Comparison of ENCODE assay signal across 9 mouse cellular contexts in the genomic region with DNA sequence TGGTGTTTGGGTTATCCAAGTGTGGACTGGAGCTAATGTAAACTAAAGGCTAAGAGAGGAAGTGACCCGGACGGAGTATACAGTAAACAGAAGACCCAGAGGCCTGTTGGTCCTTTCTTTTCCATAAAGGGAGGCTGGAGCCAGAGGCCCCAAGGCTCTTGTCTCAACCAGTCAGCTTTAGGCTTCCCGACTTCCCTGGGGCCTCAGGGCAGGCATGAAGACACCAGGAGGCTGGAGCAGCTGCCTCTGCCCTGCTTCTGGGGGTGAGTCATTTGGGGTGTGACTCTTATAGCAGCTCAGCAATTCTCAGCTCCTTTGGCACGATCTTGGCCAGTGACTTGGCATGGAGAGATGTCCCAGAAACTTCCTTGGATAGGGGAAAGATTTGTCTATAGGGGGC.
DNase-seq lines count a peak whose midpoint lies in the region; ATAC-seq and TF ChIP-seq lines count a peak whose summit lies in the region.
"Had no signal": no experiment of that assay in that cellular context is flagged by ENCODE, and none has a peak within 500 bp of the region (broad histone marks: within the 10 kb centered on the region; RNA-seq: fewer than 3 reads in every experiment).

No protein-coding gene starts in this region.

- no peak for TF ChIP-seq POLR2A in olfactory bulb, adult 2 months (IDR thresholded peaks at IDR 0.05; ENCODE audit: insufficient read depth, low read depth, low read length)

- ATAC-seq in midbrain, embryonic 13.5 days: no peak
- no peak for ATAC-seq in heart, embryonic 16.5 days (replicated peaks; ENCODE audit: extremely low read depth, insufficient read depth, low FRiP score)
- ATAC-seq in midbrain, embryonic 15.5 days (replicated peaks): no peak
- ATAC-seq in megakaryocyte progenitor cell, adult 5-6 weeks (replicated peaks; ENCODE audit: poor library complexity): no peak

- 53% methylated on average over 4 of the region's 4 CpGs for WGBS in midbrain, embryonic 10.5 days
- WGBS in midbrain, embryonic 13.5 days: 51% methylated on average over 4 of the region's 4 CpGs
- 25% methylated on average over 4 of the region's 4 CpGs for WGBS in heart, embryonic 16.5 days
- WGBS in olfactory bulb, adult 2 months: 37% methylated on average over 4 of the region's 4 CpGs
- 48% methylated on average over 4 of the region's 4 CpGs for WGBS in midbrain, embryonic 15.5 days

- H3K4me2 ChIP-seq in midbrain, embryonic 13.5 days (replicated peaks): no peak overlapping the region
- no peak overlapping the region for H3K4me2 ChIP-seq in heart, embryonic 16.5 days (ENCODE audit: low read depth, low read length)
- H3K4me2 ChIP-seq in midbrain, embryonic 15.5 days: no peak overlapping the region
- H3K4me2 ChIP-seq: neural tube, embryonic 13.5 days had no signal

- peak overlapping the region; percentile 67 for H3K27ac ChIP-seq in midbrain, embryonic 10.5 days (replicated peaks)
- H3K27ac ChIP-seq in midbrain, embryonic 13.5 days: no peak overlapping the region
- peak overlapping the region; percentile 79 for H3K27ac ChIP-seq in brown adipose tissue, adult 24 weeks (replicated peaks; ENCODE audit: low read depth, low read length)
- peak overlapping the region; percentile 41 for H3K27ac ChIP-seq in heart, embryonic 16.5 days (ENCODE audit: low read length)
- H3K27ac ChIP-seq in olfactory bulb, adult 2 months (ENCODE audit: insufficient read depth, low read depth, low read length): peak overlapping the region; percentile 61; the same call in 1 of the 2 replicates
- H3K27ac ChIP-seq in midbrain, embryonic 15.5 days: no peak overlapping the region
- H3K27ac ChIP-seq: neural tube, embryonic 13.5 days had no signal

- no peaks in the 10 kb centered on the region for H3K27me3 ChIP-seq in midbrain, embryonic 10.5 days (ENCODE audit: low read depth, poor library complexity, severe bottlenecking)
- no peaks in the 10 kb centered on the region for H3K27me3 ChIP-seq in midbrain, embryonic 13.5 days
- H3K27me3 ChIP-seq in heart, embryonic 16.5 days (ENCODE audit: control insufficient read depth, insufficient read depth, low read length): no peaks in the 10 kb centered on the region
- H3K27me3 ChIP-seq in midbrain, embryonic 15.5 days (replicated peaks): no peaks in the 10 kb centered on the region
- H3K27me3 ChIP-seq: neural tube, embryonic 13.5 days had no signal

- TF ChIP-seq CTCF in olfactory bulb, adult 2 months (IDR thresholded peaks at IDR 0.05; ENCODE audit: insufficient read depth, low read depth, low read length): no peak

- DNase-seq in midbrain, embryonic 10.5 days (ENCODE audit: low spot score): no peak
- no peak for DNase-seq in thymus, postnatal 36 days

- H3K36me3 ChIP-seq in midbrain, embryonic 10.5 days: peaks cover 36% of the 10 kb centered on the region
- H3K36me3 ChIP-seq in midbrain, embryonic 13.5 days: peaks cover 33% of the 10 kb centered on the region
- H3K36me3 ChIP-seq in heart, embryonic 16.5 days (ENCODE audit: control insufficient read depth, insufficient read depth): peaks cover 2% of the 10 kb centered on the region; the same call in 1 of the 2 replicates
- H3K36me3 ChIP-seq in midbrain, embryonic 15.5 days (replicated peaks): 0 out of 2 replicates have a peak, but pooled peaks cover 6% of the 10 kb centered on the region

- no peak overlapping the region for H3K4me3 ChIP-seq in midbrain, embryonic 10.5 days
- no peak overlapping the region for H3K4me3 ChIP-seq in midbrain, embryonic 13.5 days (replicated peaks)
- H3K4me3 ChIP-seq in brown adipose tissue, adult 24 weeks (ENCODE audit: insufficient read depth, low read depth, low read length): no peak overlapping the region
- H3K4me3 ChIP-seq in heart, embryonic 16.5 days (ENCODE audit: low read length): no peak overlapping the region
- no peak overlapping the region for H3K4me3 ChIP-seq in olfactory bulb, adult 2 months (ENCODE audit: insufficient read depth, low read depth, low read length)
- no peak overlapping the region for H3K4me3 ChIP-seq in midbrain, embryonic 15.5 days
- H3K4me3 ChIP-seq: neural tube, embryonic 13.5 days had no signal

- no peaks in the 10 kb centered on the region for H3K9me3 ChIP-seq in midbrain, embryonic 10.5 days (replicated peaks)
- no peaks in the 10 kb centered on the region for H3K9me3 ChIP-seq in midbrain, embryonic 13.5 days
- no peaks in the 10 kb centered on the region for H3K9me3 ChIP-seq in heart, embryonic 16.5 days (replicated peaks; ENCODE audit: control insufficient read depth, low read length)
- no peaks in the 10 kb centered on the region for H3K9me3 ChIP-seq in midbrain, embryonic 15.5 days
- H3K9me3 ChIP-seq: neural tube, embryonic 13.5 days had no signal

- H3K9ac ChIP-seq in midbrain, embryonic 13.5 days (replicated peaks): no peak overlapping the region
- H3K9ac ChIP-seq in heart, embryonic 16.5 days (ENCODE audit: low read length): 0 out of 2 replicates have a peak overlapping the region, but pooled peaks have one; percentile 3
- H3K9ac ChIP-seq in midbrain, embryonic 15.5 days: no peak overlapping the region
- H3K9ac ChIP-seq: neural tube, embryonic 13.5 days had no signal

- H3K4me1 ChIP-seq in midbrain, embryonic 10.5 days: peaks cover 30% of the 10 kb centered on the region
- H3K4me1 ChIP-seq in midbrain, embryonic 13.5 days (replicated peaks): peaks cover 9% of the 10 kb centered on the region; the same call in 1 of the 2 replicates
- H3K4me1 ChIP-seq in brown adipose tissue, adult 24 weeks (ENCODE audit: control insufficient read depth, insufficient read depth, insufficient read length, low read length): peaks cover 4% of the 10 kb centered on the region
- peaks cover 41% of the 10 kb centered on the region for H3K4me1 ChIP-seq in heart, embryonic 16.5 days (ENCODE audit: control insufficient read depth, insufficient read depth, low read length)
- peaks cover 49% of the 10 kb centered on the region for H3K4me1 ChIP-seq in olfactory bulb, adult 2 months (ENCODE audit: control insufficient read depth, insufficient read depth, low read length)
- H3K4me1 ChIP-seq in midbrain, embryonic 15.5 days: no peaks in the 10 kb centered on the region; the same call in 1 of the 2 replicates

Comparison
In these comparisons a context has a peak if more than half of its experiments do, and no peak if none do; other contexts are left out.
1. H3K27ac ChIP-seq: peak in midbrain, embryonic 10.5 days (single experiment), brown adipose tissue, adult 24 weeks (single experiment), heart, embryonic 16.5 days (single experiment) and olfactory bulb, adult 2 months (single experiment); none in midbrain, embryonic 13.5 days (single experiment) and midbrain, embryonic 15.5 days (single experiment).